Mouse (Mus musculus) cerebellum, adult 9-11 months (tissue): ENCODE results near the gene Olfr24.
"Not testable (repeated sequence)": the region's sequence is repeated elsewhere in the genome, so short reads cannot be mapped to it uniquely, and the experiment has no call there.

Experiments used
- DNase-seq: peaks from one replicate; pipeline ENCODE4 v3.0.0; 2022

The Olfr24 gene

GRCm38 (mm10) chr9:18763896-18764295 is at the start of gene Olfr24:
TSS of gene Olfr24 (minus strand) at chr9:18763996.
- no peak for DNase-seq

- no peak for DNase-seq
Measured at GRCm38 (mm10) chr9:18785316-18785715, 21.5 kb upstream of the Olfr24 start.

DNA sequence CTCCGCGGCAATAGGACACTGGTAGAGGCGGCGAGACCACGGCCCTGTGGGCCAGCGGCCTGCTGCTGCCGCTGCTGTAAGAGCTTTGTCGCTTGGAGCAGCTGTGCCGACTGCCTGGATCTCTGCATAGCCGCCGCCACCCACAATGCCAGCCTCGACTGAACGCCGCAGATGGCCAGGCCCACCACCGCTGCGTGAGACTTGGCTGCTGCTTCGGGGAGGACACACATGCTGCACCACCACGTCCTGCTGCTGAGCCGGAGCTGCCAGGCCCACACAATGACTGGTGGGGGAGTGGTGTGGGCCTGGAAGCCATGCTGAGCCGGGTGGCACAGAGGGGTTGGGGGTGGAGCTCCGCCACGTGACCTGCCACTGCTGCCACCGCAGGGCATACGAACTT is 15.7 kb upstream of the Olfr24 start:
- peak; percentile 19 for DNase-seq

- no peak for DNase-seq
Measured at GRCm38 (mm10) chr9:18778981-18779380, 15.2 kb upstream of the Olfr24 start.

DNA sequence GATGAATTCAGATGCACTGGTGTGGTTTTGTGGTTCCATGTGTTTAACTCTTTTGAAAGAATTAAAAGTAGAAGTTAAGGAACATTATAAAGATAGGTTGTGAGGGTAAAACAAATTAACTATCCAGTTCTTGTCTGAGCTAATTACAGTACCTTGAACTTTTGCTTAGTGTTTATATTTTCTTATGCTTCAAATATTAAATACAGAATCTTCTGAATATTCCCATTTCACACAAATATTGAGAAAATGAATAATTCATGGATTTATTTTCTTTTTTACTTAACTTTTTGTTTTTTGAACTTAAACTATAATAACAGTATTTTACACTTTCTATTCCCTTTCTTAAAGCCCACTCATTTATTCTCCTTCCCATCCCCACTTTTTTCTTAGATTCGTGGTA is 8.2 kb downstream of the Olfr24 start:
- DNase-seq: no peak

DNA sequence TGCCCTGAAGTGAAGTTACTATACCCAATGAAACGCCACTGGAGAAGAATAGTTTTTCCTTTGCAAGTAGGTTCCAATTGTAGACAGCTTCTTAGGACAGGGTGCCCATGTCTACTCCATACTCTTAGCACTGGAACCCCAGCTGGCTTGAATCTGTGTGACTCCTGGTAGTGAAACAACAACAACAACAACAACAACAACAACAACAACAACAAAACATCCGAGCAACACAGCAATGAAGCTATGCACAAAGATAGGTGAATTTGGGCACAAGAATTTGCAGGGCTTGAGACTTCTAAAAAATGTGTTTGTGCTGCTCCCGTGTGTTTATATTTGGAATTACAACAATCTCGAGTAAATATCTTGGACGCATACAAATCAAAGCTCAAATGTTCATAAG is 19.2 kb downstream of the Olfr24 start:
- no peak for DNase-seq

- not testable (repeated sequence) for DNase-seq
Measured at GRCm38 (mm10) chr9:18734177-18734576, 29.6 kb downstream of the Olfr24 start.

GRCm38 (mm10) chr9:18722712-18723099 is 41.1 kb downstream of the Olfr24 start:
- DNase-seq: no peak

DNA sequence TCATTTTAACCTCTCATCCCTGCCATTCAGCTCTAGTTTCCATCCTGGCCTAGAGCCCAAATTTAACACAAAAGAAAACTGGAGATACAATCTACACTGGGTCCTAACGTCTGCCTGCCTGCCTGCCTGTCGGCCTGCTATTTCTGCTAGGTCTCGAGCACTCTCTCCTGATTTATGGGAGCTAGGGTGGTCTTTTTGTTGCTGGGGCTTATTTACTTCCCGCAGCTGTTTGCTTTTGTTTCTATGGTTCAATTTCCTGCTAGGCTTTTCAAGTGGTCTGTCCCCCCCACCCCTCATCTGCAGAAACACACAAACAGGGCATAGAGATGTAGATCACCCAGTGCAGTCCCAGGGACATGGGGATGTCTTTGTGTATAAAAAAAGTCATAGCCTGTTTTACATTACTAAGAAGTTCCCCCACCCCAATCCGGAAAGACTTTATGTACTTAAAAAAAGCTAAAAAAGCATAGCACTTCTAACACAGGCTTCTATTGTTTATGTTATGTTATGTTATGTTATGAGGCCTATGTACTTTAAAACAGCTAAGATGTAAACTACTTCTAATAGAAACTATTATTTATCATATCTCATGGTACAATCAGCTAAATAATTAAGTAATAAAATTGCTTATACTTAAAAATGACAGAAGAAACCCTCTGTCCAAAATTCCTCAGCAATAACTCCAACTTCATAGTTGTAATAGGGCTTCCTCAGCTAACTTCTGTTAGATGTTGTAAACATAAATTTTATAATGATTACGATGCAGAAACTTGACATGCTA is 41.7 kb downstream of the Olfr24 start:
- no peak for DNase-seq

DNA sequence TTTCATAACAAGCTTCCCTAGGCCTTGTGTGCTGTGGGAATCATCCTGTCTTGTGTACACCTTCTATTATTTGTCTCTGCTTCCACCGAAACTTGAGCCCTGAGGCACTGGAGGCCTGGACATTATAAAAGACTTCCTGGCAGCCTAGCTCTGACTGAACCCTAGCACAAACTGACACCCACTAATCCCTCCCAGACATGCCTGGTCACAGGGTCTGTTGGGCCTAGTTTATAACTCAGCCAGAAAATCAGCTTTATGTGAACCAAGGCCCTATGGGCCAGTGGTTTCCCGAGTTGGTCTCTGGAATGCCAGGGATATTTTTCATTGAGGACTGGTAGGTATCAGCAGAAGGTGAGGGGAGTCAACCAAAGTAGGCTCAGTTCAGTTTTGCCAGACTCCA is 42.8 kb downstream of the Olfr24 start:
- DNase-seq: no peak

GRCm38 (mm10) chr9:18705628-18706027 is 58.2 kb downstream of the Olfr24 start:
- DNase-seq: no peak
